Mouse (Mus musculus): Measurements from ENCODE around the gene Clnk. TPM values are rescaled to one million over a fixed set of nuclear protein-coding genes. Genes with fewer than 3 reads are reported as not detected.
A peak's percentile ranks its signal among the peaks of the same experiment; 100 is the strongest.

Gene Clnk
- polyA plus RNA-seq, 1 experiment from 2014 or later, result not detected

- Histone ChIP-seq H3K27me3 (peaks cover 26% of the 10 kb centered on the region), H3K9me3 (no peaks in the 10 kb centered on the region), H3K9ac (replicated peaks) (no peak overlapping the region), H3K4me3 (replicated peaks) (no peak overlapping the region), H3K4me2 (no peak overlapping the region), H3K36me3 (no peaks in the 10 kb centered on the region), H3K4me1 (replicated peaks) (no peaks in the 10 kb centered on the region; the same call in 1 of the 2 replicates), H3K27ac (no peak overlapping the region)
- ATAC-seq (ENCODE audit: insufficient number of reproducible peaks, insufficient read depth, low FRiP score, low TSS enrichment, low read depth), result no peak
- 61% methylated on average over 11 of the region's 11 CpGs for whole genome bisulfite sequencing
These were observed 81.5 kb downstream of the Clnk start for GRCm38 (mm10) chr5:38795139-38795538.

GRCm38 (mm10) chr5:38791116-38791515 lies 85.5 kb downstream of the Clnk start:
- Histone ChIP-seq H3K4me3 (replicated peaks) (no peak overlapping the region), H3K27ac (no peak overlapping the region)

GRCm38 (mm10) chr5:38788820-38789219 lies 87.8 kb downstream of the Clnk start:
- Histone ChIP-seq H3K4me3 (replicated peaks) (no peak overlapping the region), H3K4me2 (no peak overlapping the region), H3K9ac (replicated peaks) (no peak overlapping the region), H3K4me1 (replicated peaks) (peaks cover 30% of the 10 kb centered on the region), H3K9me3 (no peaks in the 10 kb centered on the region), H3K27ac (no peak overlapping the region), H3K36me3 (no peaks in the 10 kb centered on the region), H3K27me3 (peaks cover 13% of the 10 kb centered on the region; the same call in 1 of the 2 replicates)
- no peak for ATAC-seq (ENCODE audit: insufficient number of reproducible peaks, insufficient read depth, low FRiP score, low TSS enrichment, low read depth)
- WGBS, result 93% methylated on average over 5 of the region's 5 CpGs

More at GRCm38 (mm10) chr5:38791116-38791515, 85.5 kb downstream of the Clnk start:
- WGBS, result 85% methylated on average over 2 of the region's 2 CpGs
- Histone ChIP-seq H3K9me3 (no peaks in the 10 kb centered on the region), H3K36me3 (no peaks in the 10 kb centered on the region), H3K27me3 (peaks cover 23% of the 10 kb centered on the region), H3K4me1 (replicated peaks) (peaks cover 23% of the 10 kb centered on the region), H3K4me2 (no peak overlapping the region), H3K9ac (replicated peaks) (no peak overlapping the region)
- no peak for ATAC-seq (ENCODE audit: insufficient number of reproducible peaks, insufficient read depth, low FRiP score, low TSS enrichment, low read depth)

GRCm38 (mm10) chr5:38787851-38788520 lies 88.6 kb downstream of the Clnk start:
- H3K36me3 ChIP-seq, result no peaks in the 10 kb centered on the region
- peaks cover 30% of the 10 kb centered on the region for H3K4me1 ChIP-seq (replicated peaks)
- H3K4me2 ChIP-seq, result peak overlapping the region; percentile 30; the same call in 1 of the 2 replicates
- no peak overlapping the region for H3K27ac ChIP-seq
- ATAC-seq (ENCODE audit: insufficient number of reproducible peaks, insufficient read depth, low FRiP score, low TSS enrichment, low read depth), result no peak
- WGBS, result 27% methylated on average over 15 of the region's 15 CpGs
- H3K27me3 ChIP-seq, result peaks cover 16% of the 10 kb centered on the region; the same call in 1 of the 2 replicates
- H3K4me3 ChIP-seq (replicated peaks), result no peak overlapping the region
- no peak overlapping the region for H3K9ac ChIP-seq (replicated peaks)
- no peaks in the 10 kb centered on the region for H3K9me3 ChIP-seq

GRCm38 (mm10) chr5:38786126-38786525 lies 90.5 kb downstream of the Clnk start:
- H3K36me3 ChIP-seq, result no peaks in the 10 kb centered on the region
- 0 out of 2 replicates have a peak overlapping the region, but pooled peaks have one; percentile 12 for H3K9ac ChIP-seq (replicated peaks)
- peaks cover 30% of the 10 kb centered on the region for H3K4me1 ChIP-seq (replicated peaks)
- no peak for ATAC-seq (ENCODE audit: insufficient number of reproducible peaks, insufficient read depth, low FRiP score, low TSS enrichment, low read depth)
- no peaks in the 10 kb centered on the region for H3K9me3 ChIP-seq
- H3K27ac ChIP-seq, result no peak overlapping the region
- no peak overlapping the region for H3K4me3 ChIP-seq (replicated peaks)
- peak overlapping the region; percentile 29 for H3K4me2 ChIP-seq
- peaks cover 10% of the 10 kb centered on the region; the same call in 1 of the 2 replicates for H3K27me3 ChIP-seq
- WGBS, result 38% methylated on average over 15 of the region's 15 CpGs

GRCm38 (mm10) chr5:38785686-38786085 lies 90.9 kb downstream of the Clnk start:
- peaks cover 5% of the 10 kb centered on the region; the same call in 1 of the 2 replicates for H3K27me3 ChIP-seq
- peaks cover 30% of the 10 kb centered on the region for H3K4me1 ChIP-seq (replicated peaks)
- H3K9ac ChIP-seq (replicated peaks), result no peak overlapping the region
- no peak for ATAC-seq (ENCODE audit: insufficient number of reproducible peaks, insufficient read depth, low FRiP score, low TSS enrichment, low read depth)
- H3K36me3 ChIP-seq, result no peaks in the 10 kb centered on the region
- no peak overlapping the region for H3K4me2 ChIP-seq
- H3K4me3 ChIP-seq (replicated peaks), result no peak overlapping the region
- 81% methylated on average over 8 of the region's 8 CpGs for WGBS
- no peak overlapping the region for H3K27ac ChIP-seq
- H3K9me3 ChIP-seq, result no peaks in the 10 kb centered on the region

- Histone ChIP-seq H3K27me3 (peaks cover 2% of the 10 kb centered on the region; the same call in 1 of the 2 replicates), H3K9me3 (no peaks in the 10 kb centered on the region), H3K4me1 (replicated peaks) (peaks cover 14% of the 10 kb centered on the region), H3K9ac (replicated peaks) (no peak overlapping the region), H3K27ac (no peak overlapping the region), H3K36me3 (no peaks in the 10 kb centered on the region), H3K4me3 (replicated peaks) (no peak overlapping the region), H3K4me2 (no peak overlapping the region)
- WGBS, result 25% methylated on average over 4 of the region's 4 CpGs
- ATAC-seq (ENCODE audit: insufficient number of reproducible peaks, insufficient read depth, low FRiP score, low TSS enrichment, low read depth), result no peak
These were observed 94.8 kb downstream of the Clnk start for GRCm38 (mm10) chr5:38781813-38782212.

GRCm38 (mm10) chr5:38780631-38781030 lies 96.0 kb downstream of the Clnk start:
- WGBS, result 74% methylated on average over 8 of the region's 8 CpGs
- no peak overlapping the region for H3K27ac ChIP-seq
- H3K9me3 ChIP-seq, result no peaks in the 10 kb centered on the region
- no peak overlapping the region for H3K9ac ChIP-seq (replicated peaks)
- H3K4me1 ChIP-seq (replicated peaks), result 0 out of 2 replicates have a peak, but pooled peaks cover 3% of the 10 kb centered on the region
- peaks cover 2% of the 10 kb centered on the region; the same call in 1 of the 2 replicates for H3K27me3 ChIP-seq
- no peaks in the 10 kb centered on the region for H3K36me3 ChIP-seq
- ATAC-seq (ENCODE audit: insufficient number of reproducible peaks, insufficient read depth, low FRiP score, low TSS enrichment, low read depth), result no peak
- no peak overlapping the region for H3K4me2 ChIP-seq
- H3K4me3 ChIP-seq (replicated peaks), result no peak overlapping the region

GRCm38 (mm10) chr5:38780045-38780444 lies 96.6 kb downstream of the Clnk start:
- Histone ChIP-seq H3K9me3 (no peaks in the 10 kb centered on the region), H3K36me3 (no peaks in the 10 kb centered on the region), H3K4me2 (no peak overlapping the region), H3K4me3 (replicated peaks) (no peak overlapping the region), H3K27ac (no peak overlapping the region), H3K4me1 (replicated peaks) (no peaks in the 10 kb centered on the region), H3K27me3 (peaks cover 2% of the 10 kb centered on the region; the same call in 1 of the 2 replicates), H3K9ac (replicated peaks) (no peak overlapping the region)
- WGBS, result 75% methylated on average over 3 of the region's 3 CpGs
- no peak for ATAC-seq (ENCODE audit: insufficient number of reproducible peaks, insufficient read depth, low FRiP score, low TSS enrichment, low read depth)

- no peak overlapping the region for H3K4me3 ChIP-seq (replicated peaks)
- no peak overlapping the region for H3K27ac ChIP-seq
- H3K36me3 ChIP-seq, result no peaks in the 10 kb centered on the region
- no peaks in the 10 kb centered on the region for H3K27me3 ChIP-seq
- 76% methylated on average over 10 of the region's 10 CpGs for WGBS
- ATAC-seq (ENCODE audit: insufficient number of reproducible peaks, insufficient read depth, low FRiP score, low TSS enrichment, low read depth), result no peak
- no peak overlapping the region for H3K4me2 ChIP-seq
- no peaks in the 10 kb centered on the region for H3K4me1 ChIP-seq (replicated peaks)
- H3K9ac ChIP-seq (replicated peaks), result no peak overlapping the region
- no peaks in the 10 kb centered on the region for H3K9me3 ChIP-seq
These were observed 101.1 kb downstream of the Clnk start for GRCm38 (mm10) chr5:38775500-38775899.

- H3K4me2 ChIP-seq, result no peak overlapping the region
- WGBS, result 17% methylated on average over 3 of the region's 3 CpGs
- no peaks in the 10 kb centered on the region for H3K27me3 ChIP-seq
- ATAC-seq (ENCODE audit: insufficient number of reproducible peaks, insufficient read depth, low FRiP score, low TSS enrichment, low read depth), result no peak
- no peak overlapping the region for H3K27ac ChIP-seq
- H3K4me3 ChIP-seq (replicated peaks), result no peak overlapping the region
- no peak overlapping the region for H3K9ac ChIP-seq (replicated peaks)
- no peaks in the 10 kb centered on the region for H3K36me3 ChIP-seq
- H3K4me1 ChIP-seq (replicated peaks), result no peaks in the 10 kb centered on the region
- H3K9me3 ChIP-seq, result no peaks in the 10 kb centered on the region
These were observed 121.7 kb downstream of the Clnk start for GRCm38 (mm10) chr5:38754950-38755349.

GRCm38 (mm10) chr5:38752749-38753148 lies 123.9 kb downstream of the Clnk start:
- no peak overlapping the region for H3K4me3 ChIP-seq (replicated peaks)
- no peaks in the 10 kb centered on the region for H3K27me3 ChIP-seq
- no peak overlapping the region for H3K4me2 ChIP-seq
- ATAC-seq (ENCODE audit: insufficient number of reproducible peaks, insufficient read depth, low FRiP score, low TSS enrichment, low read depth), result no peak
- H3K4me1 ChIP-seq (replicated peaks), result no peaks in the 10 kb centered on the region
- no peaks in the 10 kb centered on the region for H3K9me3 ChIP-seq
- no peak overlapping the region for H3K27ac ChIP-seq
- WGBS, result 20% methylated on average over 4 of the region's 4 CpGs
- H3K36me3 ChIP-seq, result no peaks in the 10 kb centered on the region
- H3K9ac ChIP-seq (replicated peaks), result no peak overlapping the region

Data from limb, embryonic 12.5 days (tissue).